Mouse (Mus musculus) testis, postnatal 10 days (tissue): ENCODE data around the gene Snrnp48.

Source experiments
- DNase-seq: peaks from one replicate; pipeline ENCODE4 v3.0.0; 2021; ENCODE audit warnings: low spot score

The Snrnp48 gene

DNA sequence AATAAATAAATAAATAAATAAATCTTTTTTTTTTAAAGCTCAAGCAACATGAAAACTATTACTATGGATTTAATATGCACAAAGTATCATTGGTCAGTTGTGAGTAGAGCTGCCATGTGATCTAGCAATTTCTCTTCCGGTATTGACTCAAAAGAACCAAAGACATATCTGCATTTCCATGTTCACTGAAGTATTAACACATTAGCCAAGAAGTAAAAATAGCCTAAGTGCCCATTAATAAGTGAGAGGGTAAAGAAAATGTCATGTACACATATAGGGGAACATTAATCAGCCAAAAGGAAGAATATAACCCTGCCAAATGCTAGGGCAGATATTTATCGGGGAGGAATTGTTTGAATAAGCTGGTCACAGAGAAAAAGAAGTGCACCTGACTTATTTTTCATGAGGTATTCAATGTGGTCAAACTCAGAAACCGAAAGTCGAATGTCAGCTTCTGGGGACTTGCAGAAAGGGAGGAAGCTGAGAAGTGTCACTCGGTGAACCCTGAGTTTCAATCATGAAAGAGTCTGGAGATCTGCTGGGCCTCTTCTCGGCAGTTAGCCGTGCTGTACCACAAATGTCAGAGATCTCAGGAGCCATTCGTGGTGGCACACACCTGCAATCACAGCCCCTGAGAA, 64.4 kb downstream of the Snrnp48 start:
- no peak for DNase-seq

- no peak for DNase-seq
Measured at GRCm38 (mm10) chr13:38272624-38273023, 67.9 kb downstream of the Snrnp48 start.
